Mouse (Mus musculus) Muller cell, postnatal 12 days (primary cell): ENCODE results near the gene Sept3.
A peak's percentile ranks its signal among the peaks of the same experiment; 100 is the strongest.
"Not testable (repeated sequence)": the region's sequence is repeated elsewhere in the genome, so short reads cannot be mapped to it uniquely, and the experiment has no call there.

Experiments
- DNase-seq: peaks from one replicate; pipeline ENCODE4 v3.0.0-alpha.2; 2015; ENCODE audit errors: inconsistent ontology term

Gene Sept3

GRCm38 (mm10) chr15:82274593-82274926 lies at the start of gene Sept3:
TSS of gene Sept3 (plus strand) at chr15:82274893.
- no peak for DNase-seq

DNA sequence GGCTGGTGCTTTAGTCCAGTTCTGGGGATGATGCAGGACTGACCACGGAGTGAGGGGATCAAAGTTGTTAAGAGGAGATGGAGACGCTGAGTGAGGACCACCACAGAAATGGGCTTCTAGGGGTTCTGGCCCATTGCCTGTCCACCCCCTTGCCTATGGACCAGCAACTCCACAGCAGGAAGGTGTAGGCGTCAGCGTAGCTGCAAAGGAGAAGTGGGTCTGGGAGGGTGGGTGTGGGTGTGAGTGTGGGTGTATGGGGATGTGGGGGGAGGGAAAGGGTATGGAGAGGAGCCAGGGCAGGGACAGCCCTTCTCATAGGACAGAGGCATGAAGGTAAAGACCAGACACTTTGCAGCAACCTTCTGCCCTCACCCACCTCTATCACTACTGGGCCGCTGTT lies 48.9 kb upstream of the Sept3 start:
- no peak for DNase-seq

DNA sequence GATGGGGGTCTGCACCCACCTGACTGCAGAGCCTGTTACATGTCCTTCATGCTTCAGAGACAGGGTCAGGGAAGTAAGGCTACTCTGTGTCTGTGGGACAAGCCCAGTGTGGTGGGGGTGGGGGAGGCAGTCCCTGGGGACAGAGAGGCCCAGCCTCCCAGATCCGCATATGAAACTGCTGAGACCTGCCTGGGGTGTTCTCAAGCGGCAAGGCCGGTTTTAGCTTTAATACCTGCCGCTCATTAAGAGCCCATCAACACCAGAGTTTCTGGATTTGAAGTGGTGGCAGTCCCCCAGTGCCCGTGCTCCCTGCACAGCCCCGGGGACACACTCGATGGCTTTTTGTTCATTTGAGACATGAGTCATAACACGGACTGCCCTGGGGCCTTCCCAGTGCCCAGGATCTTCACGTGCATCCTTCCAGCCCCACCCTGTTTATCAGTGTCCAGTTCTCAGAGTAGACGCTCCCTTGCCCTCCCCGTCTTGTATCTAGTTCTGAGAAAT lies 45.1 kb upstream of the Sept3 start:
- DNase-seq: no peak

DNA sequence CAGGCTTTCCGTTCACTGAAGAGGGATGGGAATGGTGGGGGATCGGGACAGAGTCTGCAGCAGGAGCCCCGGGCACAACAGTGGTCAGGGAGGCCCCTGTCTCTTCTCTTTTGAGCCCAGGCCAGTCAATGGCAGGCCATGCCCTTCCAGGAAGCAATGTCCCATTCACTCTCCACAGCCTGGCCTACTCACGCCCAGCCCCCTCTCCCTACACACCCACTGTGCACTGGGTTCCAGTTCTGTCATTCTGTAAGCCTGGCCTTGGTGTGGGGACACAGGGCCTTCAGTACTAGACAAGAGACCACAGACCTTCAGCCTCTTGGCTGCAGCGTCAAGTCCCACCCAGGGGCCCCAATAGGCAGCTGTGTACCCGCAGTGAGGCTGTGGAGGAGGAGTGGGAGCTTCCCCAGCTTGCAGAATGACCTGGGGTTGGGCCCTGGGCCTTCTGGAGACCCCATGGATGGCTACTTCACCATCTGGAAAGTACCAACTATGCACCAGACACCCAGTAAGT lies 44.5 kb upstream of the Sept3 start:
- DNase-seq: no peak

- DNase-seq: no peak
These were observed 43.6 kb upstream of the Sept3 start for GRCm38 (mm10) chr15:82231100-82231499.

DNA sequence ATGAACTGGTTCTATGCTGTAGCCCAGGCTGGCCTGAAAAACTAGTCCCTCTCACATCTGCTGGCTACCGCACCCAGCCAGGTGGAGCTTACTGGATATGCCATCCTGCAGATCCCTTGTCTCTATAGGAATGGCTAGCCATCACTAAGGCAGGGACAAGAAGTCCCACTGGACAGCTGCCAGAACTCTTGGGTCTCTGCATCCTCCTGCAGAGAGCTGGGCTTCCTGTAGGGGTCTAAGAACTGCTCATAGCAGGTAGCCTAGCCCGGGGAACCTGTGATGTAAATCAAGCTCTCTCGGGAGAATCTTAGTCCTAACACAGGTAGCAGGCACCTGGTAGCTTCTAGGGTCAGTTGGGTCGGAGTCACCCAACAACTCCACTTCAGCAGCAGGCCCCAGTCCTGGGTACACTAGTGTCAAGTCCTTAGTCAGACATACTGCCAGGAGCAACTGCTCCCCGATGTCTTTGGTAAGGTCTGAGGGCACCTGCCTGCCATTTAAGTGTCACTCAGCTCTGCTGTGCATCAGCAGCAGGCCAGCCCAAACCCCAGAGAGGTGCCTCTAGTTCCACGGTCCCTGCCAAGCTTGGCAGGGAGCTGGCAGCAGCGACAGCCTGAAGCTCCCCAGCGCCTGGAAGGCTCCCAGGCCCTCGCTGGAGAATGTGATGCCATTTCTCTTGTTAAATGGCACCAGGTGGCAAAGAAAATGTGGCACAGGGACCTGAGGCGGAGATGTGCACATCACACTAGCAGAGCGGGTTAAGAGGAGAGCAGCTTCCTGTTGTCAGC lies 42.9 kb upstream of the Sept3 start:
- no peak for DNase-seq

GRCm38 (mm10) chr15:82232651-82233050 lies 42.0 kb upstream of the Sept3 start:
- no peak for DNase-seq

- no peak for DNase-seq
These were observed 39.0 kb upstream of the Sept3 start for GRCm38 (mm10) chr15:82235661-82236060.

DNA sequence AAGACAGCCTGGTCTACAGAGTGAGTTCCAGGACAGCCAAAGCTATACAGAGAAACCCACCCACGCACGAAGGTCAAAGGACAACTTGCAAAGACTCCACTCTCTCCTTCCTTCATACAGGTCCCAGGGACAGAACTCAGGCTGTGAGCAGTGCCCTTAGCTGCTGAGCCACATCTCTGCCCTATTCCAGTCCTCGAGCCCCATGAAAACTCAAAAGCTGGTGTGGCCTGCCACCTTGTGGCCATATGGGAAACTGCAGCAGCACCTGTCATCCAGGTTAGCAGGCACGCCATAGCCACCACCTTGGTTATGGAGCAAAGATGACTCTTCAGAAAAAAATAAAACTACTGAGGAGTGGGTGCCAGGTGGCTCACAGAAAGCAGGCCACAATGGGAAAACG lies 38.1 kb upstream of the Sept3 start:
- DNase-seq: peak; percentile 61

- no peak for DNase-seq
These were observed 31.4 kb upstream of the Sept3 start for GRCm38 (mm10) chr15:82243311-82243710.

DNA sequence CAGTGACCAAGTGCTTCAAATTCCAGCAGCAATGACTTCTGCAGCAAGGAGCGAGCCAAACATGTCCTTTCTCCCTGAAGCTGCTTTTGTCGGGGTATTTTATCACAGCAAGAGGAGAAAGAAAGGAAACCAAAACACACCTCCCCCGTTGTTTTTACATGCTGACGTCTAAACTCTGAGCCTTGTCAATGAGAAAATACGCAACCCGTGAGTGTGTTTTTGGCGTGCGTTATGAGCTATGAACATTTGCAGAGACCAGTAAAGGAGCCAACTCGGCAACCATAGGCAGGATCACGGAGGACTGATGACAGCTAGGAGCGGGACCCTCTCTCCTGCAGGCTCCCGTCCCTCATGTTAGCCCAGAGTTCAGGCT lies 31.0 kb upstream of the Sept3 start:
- DNase-seq: peak; percentile 20

GRCm38 (mm10) chr15:82244115-82244804 lies 30.4 kb upstream of the Sept3 start, which contains the start of gene Cenpm:
TSS of gene Cenpm (minus strand) at chr15:82244748.
- DNase-seq: peak; percentile 93

DNA sequence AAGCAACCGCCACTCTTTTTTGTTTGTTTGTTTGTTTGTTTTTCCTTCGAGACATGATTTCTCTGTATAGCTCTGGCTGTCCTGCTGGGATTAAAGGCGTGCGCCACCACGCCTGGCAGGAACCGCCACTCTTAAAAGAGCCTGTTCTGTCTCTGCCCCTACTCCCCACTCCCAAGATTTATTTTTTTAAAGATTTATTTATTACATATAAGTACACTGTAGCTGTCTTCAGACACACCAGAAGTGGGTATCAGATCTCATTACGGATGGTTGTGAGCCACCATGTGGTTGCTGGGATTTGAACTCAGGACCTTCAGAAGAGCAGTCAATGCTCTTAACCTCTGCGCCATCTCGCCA lies 29.9 kb upstream of the Sept3 start:
- DNase-seq: not testable (repeated sequence)

- DNase-seq: no peak
These were observed 27.4 kb upstream of the Sept3 start for GRCm38 (mm10) chr15:82247131-82247776.

DNA sequence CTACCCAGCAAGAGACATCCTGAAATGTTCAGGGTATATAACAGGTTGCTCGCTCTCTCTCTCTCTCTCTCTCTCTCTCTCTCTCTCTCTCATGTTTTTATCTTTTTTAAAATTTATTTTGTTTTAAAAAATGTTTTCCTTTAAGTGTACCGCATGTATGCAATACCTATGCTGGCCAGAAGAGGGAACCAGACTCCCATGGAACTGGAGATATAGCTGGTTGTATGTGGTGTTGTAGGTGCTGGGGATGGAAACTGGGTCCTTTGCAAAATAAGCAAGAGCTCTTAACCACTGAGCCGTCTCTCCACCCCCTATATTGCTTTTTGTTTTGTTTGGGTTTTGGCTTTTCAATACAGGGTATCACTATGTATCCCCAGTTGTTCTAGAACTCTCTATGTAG lies 23.1 kb upstream of the Sept3 start:
- no peak for DNase-seq

- no peak for DNase-seq
These were observed 22.6 kb upstream of the Sept3 start, which contains the start of gene 1500009C09Rik for GRCm38 (mm10) chr15:82252097-82252496. TSS of gene 1500009C09Rik (plus strand) at chr15:82252397.

GRCm38 (mm10) chr15:82255248-82255647 lies 19.4 kb upstream of the Sept3 start:
- no peak for DNase-seq

GRCm38 (mm10) chr15:82255944-82256383 lies 18.7 kb upstream of the Sept3 start:
- peak; percentile 49 for DNase-seq

DNA sequence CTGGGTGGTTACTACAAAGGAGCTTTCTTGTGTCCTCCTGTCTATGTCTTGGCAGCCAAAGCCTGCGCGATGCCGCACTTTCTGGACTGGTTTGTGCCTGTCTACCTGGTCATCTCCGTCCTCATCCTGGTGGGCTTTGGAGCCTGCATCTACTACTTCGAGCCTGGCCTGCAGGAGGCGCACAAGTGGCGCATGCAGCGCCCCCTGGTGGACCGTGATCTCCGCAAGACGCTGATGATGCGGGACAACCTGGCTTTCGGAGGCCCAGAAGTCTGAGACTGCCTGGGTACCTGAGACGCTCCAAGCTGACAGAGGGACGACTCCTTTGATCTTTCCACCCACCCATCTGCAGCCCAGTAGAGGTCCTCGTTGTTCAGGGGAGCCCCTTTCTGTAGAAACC lies 15.2 kb upstream of the Sept3 start:
- DNase-seq: peak; percentile 29

DNA sequence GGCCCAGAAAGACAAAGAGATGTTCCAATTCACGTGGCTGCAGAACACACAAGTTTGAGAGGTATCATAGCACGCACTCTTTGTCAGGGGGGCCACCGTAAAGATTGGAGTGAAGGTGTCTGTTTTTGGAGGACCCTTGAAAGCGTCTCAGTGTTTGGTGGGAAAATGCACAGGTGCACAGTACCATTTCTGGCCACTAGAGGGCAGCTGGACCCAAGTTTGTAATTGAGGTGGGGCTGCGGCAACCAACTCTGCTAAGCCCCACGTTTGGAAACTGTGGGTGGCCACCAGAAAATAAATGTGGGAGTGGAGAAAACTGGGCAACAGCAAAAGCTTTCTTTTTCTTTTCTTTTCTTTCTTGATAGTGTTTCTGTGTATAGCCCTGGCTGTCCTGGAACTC lies 8.3 kb upstream of the Sept3 start:
- DNase-seq: peak; percentile 13

DNA sequence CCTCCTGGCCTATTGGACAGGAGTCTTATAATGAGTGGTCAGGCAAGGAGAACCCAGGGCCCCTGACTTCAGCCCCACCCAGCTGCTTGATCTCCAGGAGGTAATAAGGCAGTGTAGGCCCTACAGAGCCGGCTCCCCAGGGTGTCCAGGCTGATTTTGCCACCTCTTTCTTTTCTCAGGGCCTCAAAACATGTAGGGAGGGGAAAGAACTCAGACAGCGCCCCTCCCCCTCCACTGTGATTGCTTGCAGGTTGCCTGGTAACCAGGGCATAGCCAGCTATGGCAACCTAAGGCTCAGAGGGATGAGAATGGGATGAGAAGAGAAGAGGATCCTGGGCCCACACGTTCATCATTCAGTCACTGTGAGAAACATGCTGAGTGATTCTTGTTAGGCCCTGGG lies 6.5 kb upstream of the Sept3 start:
- DNase-seq: no peak

- DNase-seq: no peak
These were observed 5.9 kb upstream of the Sept3 start for GRCm38 (mm10) chr15:82268783-82269182.
